Mouse (Mus musculus) fibroblast of lung, adult 2 months (primary cell): ENCODE data around the gene Fyb2.
"Not testable (repeated sequence)": the region's sequence is repeated elsewhere in the genome, so short reads cannot be mapped to it uniquely, and the experiment has no call there.

ENCODE experiments used
- DNase-seq: peaks from one replicate; pipeline ENCODE4 v3.0.0-alpha.2; 2011; ENCODE audit warnings: low read depth

Fyb2 gene

DNA sequence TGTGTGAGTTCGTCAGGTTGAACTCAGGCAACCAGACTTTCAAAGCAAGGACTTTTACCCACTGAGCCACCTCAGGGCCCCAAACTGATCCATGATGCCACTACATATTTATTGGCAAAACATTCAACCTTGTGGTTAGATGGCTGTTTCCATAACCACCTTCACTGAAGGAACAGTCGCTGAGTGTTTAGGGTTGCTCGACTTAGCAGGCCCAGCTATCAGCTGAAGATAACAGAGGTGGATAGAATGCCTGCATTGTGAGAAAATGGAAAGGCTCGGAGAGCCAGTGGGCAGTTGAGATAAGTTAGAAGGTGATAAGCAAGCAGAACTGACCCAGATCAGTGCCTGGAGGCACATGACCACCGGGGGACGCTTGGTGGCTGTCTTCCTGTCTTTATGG, 26.3 kb downstream of the Fyb2 start:
- DNase-seq: no peak

DNA sequence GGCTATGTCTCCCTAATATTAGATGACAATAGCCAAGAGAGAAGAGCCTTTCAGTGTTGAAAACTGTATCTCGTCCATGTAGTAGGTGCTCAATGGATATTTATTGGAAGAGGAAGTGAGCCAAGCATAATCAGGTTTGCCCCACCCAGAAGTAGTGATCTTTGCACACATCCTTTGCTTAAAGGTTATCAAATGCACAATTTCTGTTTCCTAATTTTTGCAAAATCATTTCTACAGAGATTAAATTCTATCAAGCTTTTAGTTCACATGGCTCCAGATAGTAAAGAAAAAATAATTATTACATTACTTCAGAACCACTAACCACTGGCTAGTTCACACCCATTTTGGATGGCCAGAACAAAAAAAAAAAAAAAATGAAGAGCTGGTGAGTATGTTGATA, 28.6 kb downstream of the Fyb2 start:
- no peak for DNase-seq

DNA sequence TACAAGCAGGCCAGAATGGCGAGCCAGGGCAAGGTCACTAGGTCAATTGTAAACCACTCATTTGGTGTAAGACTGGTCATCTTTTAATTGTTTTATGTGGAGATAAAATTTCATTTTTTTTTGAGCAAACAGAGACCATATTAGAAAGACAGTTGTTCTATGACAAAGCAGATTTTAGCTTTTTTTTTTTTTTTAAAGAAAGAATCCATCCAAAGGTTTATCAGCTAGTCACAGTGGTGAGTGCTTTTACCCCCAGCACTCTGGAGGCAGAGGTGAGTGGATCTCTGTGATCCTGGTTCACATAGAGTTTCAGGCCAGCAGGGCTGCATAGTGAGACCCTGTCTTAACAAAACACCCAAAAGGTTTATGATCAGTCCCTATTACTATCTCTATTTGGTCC, 31.2 kb downstream of the Fyb2 start:
- DNase-seq: no peak

DNA sequence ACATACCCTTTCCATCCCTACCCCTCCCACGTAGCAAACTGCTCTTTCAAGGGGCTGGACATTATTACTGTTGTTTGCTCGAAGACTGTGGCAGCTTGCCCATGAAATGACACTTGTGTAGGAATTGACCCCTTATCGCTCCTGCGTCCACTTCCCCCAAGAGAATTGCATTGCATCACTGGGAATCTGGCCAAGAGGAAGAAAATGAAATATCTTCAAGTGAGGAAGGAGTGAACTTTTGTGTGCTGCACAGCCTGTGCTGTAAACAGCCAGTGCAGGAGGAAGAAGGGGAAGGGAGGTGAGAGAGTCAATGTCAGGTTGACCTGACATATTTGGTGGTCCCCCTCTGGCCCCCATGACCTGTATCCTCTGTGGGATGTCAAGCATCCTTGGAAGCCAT, 35.6 kb downstream of the Fyb2 start:
- no peak for DNase-seq

DNA sequence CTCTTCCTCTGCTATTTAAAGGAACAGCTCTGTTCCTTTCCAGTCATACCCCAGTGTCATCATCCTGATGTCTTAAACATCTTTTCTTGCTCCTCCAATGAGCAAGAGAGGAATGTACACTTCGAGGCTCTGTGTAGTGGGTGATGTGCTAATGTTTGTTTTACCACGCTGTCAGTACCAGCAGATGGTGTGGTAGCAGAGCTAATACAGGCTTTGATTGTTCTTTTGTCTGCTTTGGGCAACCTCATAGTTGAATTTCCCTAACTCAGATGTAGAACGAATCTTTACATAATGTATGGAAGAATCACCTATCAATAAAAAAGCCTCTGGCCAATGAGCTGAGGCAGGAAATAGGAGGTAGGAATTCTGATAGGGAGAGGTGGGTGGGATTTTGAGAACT, 36.0 kb downstream of the Fyb2 start:
- DNase-seq: no peak

DNA sequence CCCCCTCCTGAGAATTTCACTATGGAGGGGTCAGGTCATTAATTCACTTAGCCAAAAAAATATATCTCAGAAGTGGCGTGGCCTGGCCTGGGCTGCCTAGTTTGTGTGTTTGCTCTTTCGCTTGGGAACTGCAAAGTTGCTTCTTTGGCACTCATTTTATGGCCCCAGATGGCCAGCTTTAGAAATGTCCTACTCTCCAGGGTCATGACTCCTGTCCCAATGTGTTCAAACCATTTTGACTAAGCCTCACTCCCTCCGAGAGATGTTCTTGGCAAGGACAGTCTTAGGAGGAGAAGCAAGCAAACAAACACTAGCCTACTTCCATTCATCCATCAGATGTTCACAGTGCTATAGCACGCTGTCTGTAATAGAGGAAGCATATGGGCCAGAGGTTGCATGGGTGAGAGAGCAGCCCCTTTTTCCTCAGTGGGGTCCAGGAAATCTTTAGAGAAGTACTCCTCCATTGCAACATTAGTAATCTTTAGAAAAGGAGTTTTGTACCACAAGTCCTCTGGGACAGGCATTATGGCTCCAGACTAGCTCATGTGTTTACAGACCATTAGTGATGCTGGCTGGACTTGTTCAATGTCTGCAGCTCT, 38.1 kb downstream of the Fyb2 start:
- DNase-seq: no peak

DNA sequence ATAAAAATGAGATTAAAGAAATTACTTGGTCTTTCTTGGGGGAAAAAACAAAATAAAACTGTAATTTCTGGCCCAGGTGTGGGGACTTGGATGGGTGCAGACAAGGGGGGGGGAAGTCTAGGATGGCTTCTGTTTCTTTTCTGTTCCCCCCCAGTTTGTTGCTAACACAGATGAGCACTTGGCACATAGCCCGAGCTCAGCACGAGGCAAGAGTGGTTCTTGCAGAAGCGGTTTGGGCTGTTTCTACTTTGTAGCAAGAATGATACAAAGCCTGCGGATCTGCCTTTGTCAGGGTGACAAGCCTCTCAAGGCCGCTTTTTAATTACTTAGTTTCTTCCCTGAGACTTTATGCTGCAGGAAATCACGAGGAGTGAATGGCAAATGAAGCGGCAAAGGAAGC, 43.4 kb downstream of the Fyb2 start:
- no peak for DNase-seq

DNA sequence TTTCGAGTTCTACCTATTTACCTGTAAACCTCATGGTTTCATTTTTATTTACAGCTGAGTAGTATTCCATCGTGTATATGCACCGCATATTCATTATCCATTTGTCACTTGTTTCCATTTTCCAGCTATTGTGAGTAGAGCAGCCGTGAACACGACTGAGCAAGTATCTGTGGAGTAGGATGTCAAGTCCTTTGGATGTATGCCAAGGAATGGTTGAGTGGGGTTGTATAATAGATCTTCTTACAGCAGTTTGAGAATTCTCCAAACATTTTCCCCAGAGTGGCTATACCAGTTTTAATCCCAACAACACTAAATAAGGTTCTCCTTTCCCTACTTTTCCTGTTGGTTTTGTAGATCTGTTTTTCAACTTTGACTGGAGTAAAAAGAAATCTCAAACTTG, 48.2 kb downstream of the Fyb2 start:
- no peak for DNase-seq

DNA sequence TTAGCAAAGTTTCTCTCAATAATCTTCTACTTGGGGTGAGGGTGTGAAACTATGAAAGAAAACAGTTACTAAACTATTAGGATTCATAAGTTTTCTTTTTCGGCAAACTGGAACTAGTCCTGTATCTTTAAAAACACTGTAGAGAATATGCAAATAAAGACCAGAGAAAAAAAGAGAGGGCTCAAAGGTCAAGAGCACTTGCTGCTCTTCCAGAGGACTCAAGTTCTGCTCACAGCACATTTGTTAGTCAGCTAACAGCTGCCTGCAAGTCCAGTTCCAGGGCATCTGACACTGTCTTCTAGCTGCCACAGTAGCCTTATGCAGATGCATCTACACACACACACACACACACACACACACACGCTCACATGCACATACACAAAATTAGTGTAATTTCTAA, 59.4 kb downstream of the Fyb2 start:
- no peak for DNase-seq

DNA sequence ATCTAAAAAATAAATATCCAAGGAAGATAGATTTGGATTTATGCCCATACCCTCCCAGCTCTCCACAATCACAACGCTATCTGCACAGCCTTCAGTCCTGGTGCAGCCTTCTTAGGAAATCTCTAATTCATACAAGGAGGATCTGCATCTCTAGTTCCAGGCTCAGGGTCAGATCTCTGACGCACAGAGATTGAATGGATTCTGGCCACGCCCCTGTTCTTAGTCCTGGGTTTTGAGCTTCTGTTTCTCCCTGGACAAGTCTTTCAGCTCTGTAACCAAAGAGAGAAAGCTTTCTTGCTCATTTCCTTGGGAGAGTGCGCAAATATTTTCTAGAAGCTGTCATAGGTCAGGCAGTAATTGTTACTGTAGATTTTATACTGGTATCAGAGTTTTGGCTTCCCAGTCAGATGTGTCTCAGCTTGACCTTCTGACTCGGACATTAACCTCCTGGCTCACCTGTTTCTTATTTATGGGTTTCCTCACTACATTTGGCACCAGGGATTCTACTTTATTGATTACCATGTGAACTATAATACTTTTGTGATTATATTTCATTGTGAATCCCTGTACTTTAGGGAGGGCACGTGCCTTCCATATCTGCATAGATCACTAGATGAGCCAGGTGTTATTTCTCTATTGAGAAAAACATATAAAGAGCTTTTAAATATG, 62.0 kb downstream of the Fyb2 start:
- DNase-seq: no peak

DNA sequence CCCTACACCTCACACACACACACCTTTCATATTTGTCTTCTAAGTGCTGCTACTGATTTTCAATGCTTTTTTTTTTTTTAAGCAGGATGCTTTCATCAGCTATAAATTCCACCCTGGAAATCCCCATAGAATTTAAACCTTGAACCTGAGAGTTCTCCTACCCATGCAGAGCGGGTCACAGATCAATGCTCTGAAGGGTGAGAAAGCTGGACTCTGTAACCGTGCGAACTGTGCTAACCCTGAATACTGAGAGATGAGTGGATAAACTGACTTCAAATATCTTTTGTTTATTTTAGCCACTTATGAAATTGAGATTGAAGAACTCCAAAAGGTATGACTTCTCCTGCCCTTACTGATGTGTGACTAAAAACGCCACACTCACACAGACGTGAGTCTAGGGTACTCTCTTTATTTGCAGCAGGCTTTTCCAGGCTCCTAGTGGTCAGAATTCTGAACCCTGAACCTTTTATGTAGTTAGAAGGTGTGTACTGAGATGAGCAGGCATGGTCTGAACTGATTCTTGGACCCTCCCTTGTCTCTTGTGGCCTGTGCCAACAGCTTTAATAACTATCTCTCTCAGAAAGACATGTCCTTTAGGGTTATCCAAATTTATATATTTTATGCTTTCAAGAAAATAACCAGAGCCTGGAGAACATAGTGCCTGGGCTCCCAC, 72.8 kb downstream of the Fyb2 start:
- DNase-seq: no peak

DNA sequence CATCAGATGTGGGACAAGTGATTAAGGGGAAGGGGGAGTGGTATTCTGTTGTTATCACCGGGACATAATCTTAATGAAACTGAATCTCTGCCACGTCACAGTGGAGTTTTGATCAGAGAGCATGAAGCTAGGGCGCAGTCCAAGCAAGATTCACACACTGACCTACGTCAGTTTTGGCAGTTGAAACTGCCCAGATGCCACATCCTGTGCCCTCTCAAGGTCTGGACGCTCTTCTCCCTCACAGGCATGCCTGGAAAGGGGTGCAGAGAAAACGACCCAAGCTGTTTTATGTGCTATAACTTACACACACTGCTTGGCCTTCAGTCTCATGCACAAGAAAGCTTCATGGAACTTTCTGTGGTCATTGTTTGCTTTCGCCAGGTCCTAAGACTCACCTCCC, 74.4 kb downstream of the Fyb2 start:
- DNase-seq: no peak

DNA sequence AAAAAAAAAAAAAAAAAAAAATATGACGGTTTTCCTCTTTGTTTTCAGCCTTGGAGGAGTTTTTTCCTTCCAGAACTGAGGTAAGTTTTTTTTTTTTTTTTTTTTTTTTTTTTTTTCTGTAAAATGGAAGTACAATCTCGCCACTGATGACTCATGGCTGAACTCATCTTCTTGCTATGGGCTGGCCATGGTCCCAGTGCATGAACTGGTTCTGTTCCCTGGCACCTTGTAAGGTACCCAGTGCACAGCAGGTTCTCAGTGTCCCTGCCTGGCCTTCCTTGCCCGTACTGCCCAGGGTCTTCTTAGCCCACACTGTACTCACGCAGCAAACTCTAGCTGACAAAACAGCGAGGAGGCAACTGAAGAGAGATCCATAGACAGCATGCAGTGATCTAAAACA, 74.8 kb downstream of the Fyb2 start:
- no peak for DNase-seq

DNA sequence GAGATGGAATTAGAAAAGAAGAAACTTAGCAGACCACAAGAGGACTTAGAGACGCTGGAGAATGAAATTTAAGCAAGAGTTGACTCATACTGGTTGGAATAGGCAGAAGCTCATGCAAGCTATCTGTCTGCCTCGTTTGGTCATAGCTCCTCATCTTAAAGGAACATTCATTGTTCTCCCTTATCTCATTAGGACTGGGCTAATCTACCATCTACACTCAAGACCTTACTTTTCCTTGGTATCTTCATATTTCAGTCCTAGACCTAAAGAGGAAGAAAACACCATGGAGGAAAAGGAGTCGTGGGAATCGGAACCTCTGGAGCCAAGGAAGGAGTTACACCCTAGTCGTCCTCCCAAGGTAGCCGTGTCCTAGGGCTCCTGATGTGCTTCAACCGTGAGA, 75.5 kb downstream of the Fyb2 start:
- DNase-seq: no peak

DNA sequence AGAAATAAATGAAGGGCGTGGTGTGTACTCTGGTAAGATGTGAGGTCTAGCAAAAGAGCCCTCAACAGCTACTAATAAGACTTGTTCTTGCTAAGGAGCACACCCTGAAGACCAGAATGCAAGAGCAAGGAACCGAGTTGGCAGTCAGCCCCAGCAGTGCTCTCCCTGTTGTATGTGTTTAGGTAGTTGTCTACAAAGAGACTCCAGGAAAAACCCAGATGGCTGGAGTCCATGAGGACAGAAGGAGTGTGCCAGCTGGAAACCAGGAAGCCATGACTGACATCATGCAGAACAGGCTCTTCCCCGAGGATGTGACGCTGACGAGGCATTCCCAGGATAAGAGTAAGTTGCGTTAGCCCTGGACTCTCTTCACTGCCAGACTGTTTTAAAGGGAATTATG, 76.8 kb downstream of the Fyb2 start:
- DNase-seq: no peak

DNA sequence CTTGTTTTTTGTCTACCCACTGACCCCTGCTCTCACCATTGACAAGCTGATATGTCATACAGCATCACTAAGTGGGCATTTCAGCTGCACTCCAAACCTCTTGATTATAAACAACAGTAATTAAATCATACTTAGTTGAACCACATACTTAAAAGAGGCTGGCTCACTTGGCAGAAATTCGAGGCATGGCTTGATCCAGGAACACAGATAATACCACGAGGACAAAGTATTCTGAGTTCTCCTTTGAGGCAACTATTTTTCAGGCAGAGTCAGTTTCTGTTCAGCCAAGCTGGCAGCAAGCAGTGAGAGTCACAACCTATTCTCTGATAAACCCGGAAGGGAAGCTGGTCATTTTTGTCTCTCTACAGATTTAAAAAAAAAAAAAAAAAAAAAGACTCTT, 77.4 kb downstream of the Fyb2 start:
- no peak for DNase-seq

DNA sequence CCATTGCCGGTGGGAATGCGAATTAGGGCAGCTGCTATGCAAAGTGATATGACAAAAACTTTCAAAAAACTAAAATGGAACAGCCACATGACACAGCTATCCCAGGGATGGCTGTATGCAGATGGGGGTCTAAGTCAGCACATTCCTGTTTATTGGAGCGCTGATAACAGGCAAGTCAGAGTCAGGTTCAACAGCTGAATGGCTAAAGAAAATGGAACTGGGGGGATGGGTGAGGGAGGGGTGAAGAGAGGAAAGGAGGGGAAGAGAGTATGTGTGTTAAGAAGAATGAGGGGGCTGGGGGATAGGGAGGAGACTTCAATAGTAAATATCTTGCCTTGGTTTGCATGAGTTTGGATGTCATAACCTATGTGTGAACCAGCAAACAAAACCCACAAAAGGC, 79.0 kb downstream of the Fyb2 start:
- no peak for DNase-seq

DNA sequence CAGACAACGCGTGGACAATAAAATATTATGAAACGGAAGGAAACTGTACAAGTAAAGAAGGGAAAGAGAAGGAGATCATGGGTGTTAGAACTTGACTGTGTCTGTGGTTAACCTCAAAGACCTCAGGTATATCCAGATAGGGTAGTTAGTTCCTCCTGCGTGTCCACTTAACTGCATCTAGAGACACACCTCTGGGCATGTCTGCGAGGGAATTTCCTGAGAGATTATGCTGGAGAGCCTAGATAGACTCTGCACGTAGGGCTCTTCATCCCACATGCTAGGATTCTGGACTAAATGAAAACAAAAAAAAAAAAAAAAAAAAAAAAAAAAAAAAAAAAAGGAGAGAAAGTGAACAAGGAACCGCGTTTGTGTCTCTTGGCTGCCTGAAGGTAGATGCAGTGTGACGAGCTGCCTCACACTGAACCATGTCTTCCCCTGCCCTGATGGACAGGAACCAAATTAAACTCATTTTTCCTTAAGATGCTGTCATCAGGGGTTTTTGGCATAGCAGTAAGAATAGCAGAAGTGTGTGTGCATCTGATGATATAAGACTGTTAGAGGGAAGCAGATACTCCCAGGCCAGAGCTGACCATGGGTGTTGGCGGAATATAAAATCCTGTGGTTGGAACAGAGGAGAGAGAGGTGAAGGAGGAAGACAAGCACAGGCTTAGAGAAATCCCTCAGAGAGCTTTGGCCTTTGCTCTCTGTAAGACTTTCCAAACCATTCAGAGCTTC, 80.1 kb downstream of the Fyb2 start:
- no peak for DNase-seq

DNA sequence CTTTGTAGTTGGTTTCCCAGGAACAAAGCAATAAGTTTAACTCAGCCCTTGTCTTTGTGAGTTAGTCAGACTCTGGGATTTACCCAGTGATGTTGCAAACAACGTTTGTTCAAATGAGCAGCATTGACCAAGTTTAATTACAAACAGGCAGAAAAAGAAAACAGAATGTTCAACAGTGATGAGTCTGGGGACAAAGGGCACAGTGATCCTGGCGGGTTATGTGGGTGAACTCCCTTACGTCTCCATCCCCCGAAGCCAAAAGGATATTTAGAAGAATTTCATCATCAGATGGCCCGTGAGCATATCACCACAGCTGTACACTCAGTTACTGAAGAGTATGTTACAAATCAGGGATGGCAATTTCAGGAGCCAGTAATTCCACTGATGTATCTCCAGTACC, 86.4 kb downstream of the Fyb2 start:
- no peak for DNase-seq

DNA sequence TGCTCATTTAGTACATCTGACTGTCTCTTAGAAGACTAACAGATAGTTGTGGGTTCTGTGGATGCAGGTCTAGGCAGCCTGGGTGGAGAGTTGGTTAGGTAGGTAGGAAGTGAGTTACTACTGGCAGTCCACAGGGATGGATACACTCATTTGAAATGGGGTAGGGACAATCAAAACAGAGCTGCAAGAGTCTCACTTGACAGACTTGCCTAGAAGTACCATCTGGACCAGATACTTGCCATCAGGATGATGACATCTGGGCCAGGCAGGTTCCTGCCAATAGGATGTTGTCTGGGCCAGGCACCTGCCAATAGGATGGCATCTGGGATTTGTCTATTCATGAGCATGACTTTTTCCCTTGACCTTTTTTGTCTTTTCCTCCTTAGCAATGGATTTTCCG, 88.5 kb downstream of the Fyb2 start:
- no peak for DNase-seq

DNA sequence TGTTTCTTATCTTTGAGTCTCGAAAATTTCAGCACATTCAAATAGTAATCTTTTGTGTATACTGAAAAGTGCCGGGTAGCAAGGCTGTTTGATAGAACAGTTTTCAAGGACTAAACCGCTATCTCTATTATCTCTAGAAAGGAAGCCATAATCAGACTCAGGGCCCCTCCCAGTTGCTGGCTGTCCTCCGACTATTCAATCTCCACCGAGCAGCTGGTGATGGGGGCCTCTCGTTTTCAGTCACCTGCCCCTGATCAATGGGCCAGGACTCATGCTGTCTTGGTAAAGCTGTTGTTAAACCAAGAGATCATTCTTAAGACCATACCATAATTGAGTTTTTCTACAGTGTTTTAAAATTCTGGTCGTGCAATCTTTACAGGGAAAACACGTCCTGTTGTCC, 90.9 kb downstream of the Fyb2 start:
- DNase-seq: no peak

DNA sequence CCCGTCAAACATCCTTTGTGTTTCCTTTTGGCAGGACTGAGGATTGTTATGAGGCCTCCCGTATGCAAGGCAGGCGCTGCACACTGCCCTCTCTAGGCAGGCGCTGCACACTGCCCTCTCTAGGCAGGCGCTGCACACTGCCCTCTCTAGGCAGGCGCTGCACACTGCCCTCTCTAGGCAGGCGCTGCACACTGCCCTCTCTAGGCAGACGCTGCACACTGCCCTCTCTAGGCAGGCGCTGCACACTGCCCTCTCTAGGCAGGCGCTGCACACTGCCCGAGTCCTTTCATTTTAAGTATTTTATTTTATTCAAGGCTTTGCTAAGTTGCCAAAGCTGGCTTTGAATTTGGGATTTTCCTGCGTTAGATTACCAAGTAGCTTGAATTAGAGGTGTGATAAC, 91.4 kb downstream of the Fyb2 start:
- DNase-seq: not testable (repeated sequence)

DNA sequence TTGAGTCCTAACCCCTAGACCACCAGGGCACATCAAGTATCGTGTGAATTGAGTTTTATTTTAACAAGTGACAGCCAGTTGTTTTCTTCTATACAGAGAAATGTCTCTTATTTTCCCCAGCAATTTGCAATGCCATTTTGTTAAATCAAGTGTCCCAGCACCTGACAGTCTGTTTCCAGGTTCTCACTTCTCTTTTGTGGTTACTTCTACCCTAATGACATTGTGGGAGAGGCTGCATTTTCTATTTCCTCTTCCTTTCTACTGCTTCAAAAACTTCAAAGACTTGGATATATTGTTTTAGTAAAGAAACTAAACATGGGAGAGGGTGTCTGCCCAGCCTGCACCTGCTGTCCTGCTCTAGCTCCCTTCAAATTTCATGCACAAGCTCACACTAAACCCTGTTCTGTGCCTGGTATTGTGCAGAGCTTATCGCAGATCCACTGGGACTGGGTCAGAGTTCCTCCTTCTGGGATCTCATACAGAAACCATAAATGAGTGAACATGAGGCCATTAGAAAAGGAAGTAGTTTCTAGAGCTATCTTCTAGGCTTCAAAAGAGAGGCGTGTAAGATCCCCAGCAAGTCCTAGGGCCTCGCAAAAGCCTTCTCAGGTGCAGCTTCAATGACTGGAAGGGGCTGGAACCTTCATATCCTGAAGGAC, 94.2 kb downstream of the Fyb2 start:
- DNase-seq: no peak
